Mouse (Mus musculus): ENCODE results near the gene Papln. TPM values are rescaled to one million over a fixed set of nuclear protein-coding genes. Genes with fewer than 3 reads are reported as not detected.

Papln gene
- polyA plus RNA-seq (2012; ENCODE audit: insufficient read depth, insufficient read length, low replicate concordance, missing spikeins): not detected in 2 replicates

- Histone ChIP-seq H3K27ac (ENCODE audit: insufficient read depth, low read depth, low read length) (no peak within 1 kb of the TSS), H3K4me1 (ENCODE audit: control insufficient read depth, insufficient read depth, low read length) (peaks cover 22% of the 10 kb centered on the region), H3K4me3 (ENCODE audit: insufficient read depth, low read depth, low read length) (peak within 1 kb of the TSS; percentile 35)
- no peak for TF ChIP-seq CTCF (IDR thresholded peaks at IDR 0.05; ENCODE audit: insufficient read depth, low read depth, low read length)
- TF ChIP-seq POLR2A (IDR thresholded peaks at IDR 0.05; ENCODE audit: insufficient read depth, low read depth, low read length): no peak
- 9% methylated on average over 30 of the region's 31 CpGs for WGBS
Measured at GRCm38 (mm10) chr12:83763311-83764043, at the start of gene Papln. Gene Papln, plus strand, starts transcription at chr12:83763634.

DNA sequence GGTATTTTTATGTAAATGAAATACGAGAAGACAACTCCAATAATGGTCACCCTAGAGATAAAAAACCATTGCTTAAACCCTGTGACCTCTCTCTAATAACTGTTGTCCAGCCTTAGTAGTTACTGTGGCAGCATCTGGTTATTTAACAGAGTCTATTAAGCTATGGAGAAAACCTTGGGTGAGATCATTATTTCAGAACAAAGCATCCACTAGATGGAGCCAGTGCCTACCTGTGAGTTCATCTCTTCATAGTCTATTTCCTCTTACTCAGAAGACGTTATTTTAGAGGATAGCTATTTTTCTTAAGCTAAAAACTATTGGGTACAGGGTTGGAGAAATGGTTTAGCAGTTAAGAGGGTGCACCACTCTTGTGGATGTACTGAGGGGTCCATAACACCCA lies 49.7 kb upstream of the Papln start:
- WGBS: 45% methylated on average over 2 of the region's 2 CpGs
- no peak overlapping the region for H3K27ac ChIP-seq (ENCODE audit: insufficient read depth, low read depth, low read length)
- no peak for TF ChIP-seq POLR2A (IDR thresholded peaks at IDR 0.05; ENCODE audit: insufficient read depth, low read depth, low read length)
- TF ChIP-seq CTCF (IDR thresholded peaks at IDR 0.05; ENCODE audit: insufficient read depth, low read depth, low read length): no peak
- H3K4me1 ChIP-seq (ENCODE audit: control insufficient read depth, insufficient read depth, low read length): no peaks in the 10 kb centered on the region
- no peak overlapping the region for H3K4me3 ChIP-seq (ENCODE audit: insufficient read depth, low read depth, low read length)

- Histone ChIP-seq H3K27ac (ENCODE audit: insufficient read depth, low read depth, low read length) (no peak overlapping the region), H3K4me3 (ENCODE audit: insufficient read depth, low read depth, low read length) (no peak overlapping the region), H3K4me1 (ENCODE audit: control insufficient read depth, insufficient read depth, low read length) (no peaks in the 10 kb centered on the region)
- TF ChIP-seq POLR2A (IDR thresholded peaks at IDR 0.05; ENCODE audit: insufficient read depth, low read depth, low read length): no peak
- no peak for TF ChIP-seq CTCF (IDR thresholded peaks at IDR 0.05; ENCODE audit: insufficient read depth, low read depth, low read length)
- 62% methylated on average over 15 of the region's 15 CpGs for WGBS
Measured at GRCm38 (mm10) chr12:83716416-83717184, 46.8 kb upstream of the Papln start.

DNA sequence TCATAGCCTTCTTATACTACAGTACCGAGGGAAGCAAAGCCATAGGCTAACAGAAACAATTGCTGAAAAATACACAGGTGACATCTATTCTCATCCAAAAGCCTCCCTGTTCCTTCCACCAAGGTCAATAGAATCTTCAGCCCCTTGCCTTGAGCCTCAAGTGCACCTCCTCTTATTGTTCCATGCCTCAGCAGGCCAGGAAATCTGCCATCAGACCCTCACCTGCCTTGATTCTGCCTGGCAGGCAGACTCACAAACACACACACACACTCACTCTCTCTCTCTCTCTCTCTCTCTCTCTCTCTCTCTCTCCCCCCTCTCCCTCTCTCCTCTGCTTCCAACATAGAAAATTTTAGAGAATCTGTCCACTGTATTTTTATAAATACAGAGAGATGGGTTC lies 44.0 kb upstream of the Papln start:
- Histone ChIP-seq H3K27ac (ENCODE audit: insufficient read depth, low read depth, low read length) (no peak overlapping the region), H3K4me1 (ENCODE audit: control insufficient read depth, insufficient read depth, low read length) (no peaks in the 10 kb centered on the region), H3K4me3 (ENCODE audit: insufficient read depth, low read depth, low read length) (no peak overlapping the region)
- 100% methylated on average over 1 of the region's 1 CpGs for WGBS
- TF ChIP-seq CTCF (IDR thresholded peaks at IDR 0.05; ENCODE audit: insufficient read depth, low read depth, low read length) (no peak), POLR2A (IDR thresholded peaks at IDR 0.05; ENCODE audit: insufficient read depth, low read depth, low read length) (no peak)

- Histone ChIP-seq H3K4me3 (ENCODE audit: insufficient read depth, low read depth, low read length) (no peak overlapping the region), H3K27ac (ENCODE audit: insufficient read depth, low read depth, low read length) (no peak overlapping the region), H3K4me1 (ENCODE audit: control insufficient read depth, insufficient read depth, low read length) (no peaks in the 10 kb centered on the region)
- WGBS: 75% methylated on average over 6 of the region's 6 CpGs
- TF ChIP-seq CTCF (IDR thresholded peaks at IDR 0.05; ENCODE audit: insufficient read depth, low read depth, low read length) (no peak), POLR2A (IDR thresholded peaks at IDR 0.05; ENCODE audit: insufficient read depth, low read depth, low read length) (no peak)
Measured at GRCm38 (mm10) chr12:83721281-83721680, 42.2 kb upstream of the Papln start.

DNA sequence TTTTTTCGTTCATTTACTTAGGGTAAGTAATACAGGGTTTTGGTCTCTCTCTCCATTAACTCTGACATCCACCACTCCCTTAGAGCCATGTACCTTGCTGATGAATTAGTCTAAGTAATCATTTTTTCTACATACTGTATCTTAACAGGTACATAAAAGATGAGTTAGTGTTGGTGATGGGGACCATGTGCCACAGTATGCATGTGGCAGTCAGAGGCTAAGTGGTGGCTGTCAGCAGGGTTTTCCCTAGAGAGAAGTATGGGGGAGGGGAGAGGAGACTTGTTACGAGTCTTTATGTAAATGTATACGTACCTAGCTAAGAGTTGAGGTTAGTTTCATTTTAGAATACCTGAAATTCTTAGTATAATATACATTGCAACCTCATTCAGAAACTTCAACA lies 40.4 kb upstream of the Papln start:
- 90% methylated on average over 3 of the region's 3 CpGs for WGBS
- Histone ChIP-seq H3K27ac (ENCODE audit: insufficient read depth, low read depth, low read length) (no peak overlapping the region), H3K4me3 (ENCODE audit: insufficient read depth, low read depth, low read length) (no peak overlapping the region), H3K4me1 (ENCODE audit: control insufficient read depth, insufficient read depth, low read length) (no peaks in the 10 kb centered on the region)
- TF ChIP-seq POLR2A (IDR thresholded peaks at IDR 0.05; ENCODE audit: insufficient read depth, low read depth, low read length) (no peak), CTCF (IDR thresholded peaks at IDR 0.05; ENCODE audit: insufficient read depth, low read depth, low read length) (no peak)

DNA sequence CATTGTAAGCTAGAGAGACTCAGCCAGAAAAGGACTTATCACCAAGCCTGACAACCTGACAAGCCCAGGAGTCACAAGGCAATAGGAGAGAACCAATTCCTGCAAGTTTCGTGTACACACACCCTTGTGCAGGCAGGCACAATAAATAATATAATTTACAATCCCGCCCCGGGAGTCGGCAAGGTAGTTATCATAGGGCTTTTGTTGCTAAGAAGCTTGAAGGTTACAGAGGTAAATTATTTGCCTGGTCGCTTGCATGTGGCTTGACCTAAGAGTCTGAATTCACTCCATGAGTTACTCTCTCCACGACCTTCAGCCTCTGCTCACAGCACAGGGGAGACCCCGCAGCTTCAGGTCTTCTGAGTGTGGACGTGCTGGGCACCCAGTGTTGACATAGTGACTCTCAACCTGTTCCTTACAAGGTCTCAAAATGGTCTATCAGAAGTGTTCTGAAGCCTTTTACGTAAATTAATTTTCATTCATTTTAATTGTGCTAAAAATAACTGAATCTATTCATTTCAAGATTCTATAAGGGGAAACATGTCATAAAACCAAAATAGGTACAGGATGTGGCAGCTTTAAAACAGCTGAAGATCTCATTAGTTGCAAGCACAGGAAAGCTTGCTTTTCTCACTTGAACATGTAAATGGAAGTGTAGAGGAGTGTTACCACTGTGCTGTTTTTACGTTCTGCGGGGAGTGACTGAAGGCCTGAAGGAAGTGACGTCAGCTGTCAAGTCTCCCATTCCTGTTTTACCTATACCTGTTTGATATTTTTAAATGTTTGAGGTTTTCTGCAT lies 36.7 kb upstream of the Papln start:
- no peak for TF ChIP-seq CTCF (IDR thresholded peaks at IDR 0.05; ENCODE audit: insufficient read depth, low read depth, low read length)
- no peak for TF ChIP-seq POLR2A (IDR thresholded peaks at IDR 0.05; ENCODE audit: insufficient read depth, low read depth, low read length)
- Histone ChIP-seq H3K27ac (ENCODE audit: insufficient read depth, low read depth, low read length) (no peak overlapping the region), H3K4me3 (ENCODE audit: insufficient read depth, low read depth, low read length) (no peak overlapping the region), H3K4me1 (ENCODE audit: control insufficient read depth, insufficient read depth, low read length) (no peaks in the 10 kb centered on the region)
- 86% methylated on average over 12 of the region's 12 CpGs for WGBS

DNA sequence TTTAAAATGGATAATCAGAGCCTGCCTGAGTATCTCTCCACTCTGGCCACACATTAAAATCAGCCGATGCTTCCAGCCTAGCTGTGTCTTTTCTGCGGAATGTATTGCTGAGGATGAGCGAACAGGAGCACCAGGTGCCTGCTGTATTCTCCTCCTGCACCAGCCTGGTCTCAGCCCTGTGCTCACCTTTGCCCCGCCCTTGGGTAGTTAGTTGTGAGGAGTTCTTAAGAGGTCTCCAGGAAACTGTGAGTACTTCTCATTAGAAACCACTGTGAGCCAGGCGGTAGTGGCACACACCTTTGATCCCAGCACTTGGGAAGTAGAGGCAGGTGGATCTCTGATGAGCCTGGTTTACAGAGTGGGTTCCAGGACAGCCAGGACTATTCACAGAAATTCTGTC lies 31.2 kb upstream of the Papln start:
- 96% methylated on average over 5 of the region's 5 CpGs for WGBS
- Histone ChIP-seq H3K27ac (ENCODE audit: insufficient read depth, low read depth, low read length) (no peak overlapping the region), H3K4me1 (ENCODE audit: control insufficient read depth, insufficient read depth, low read length) (no peaks in the 10 kb centered on the region), H3K4me3 (ENCODE audit: insufficient read depth, low read depth, low read length) (no peak overlapping the region)
- TF ChIP-seq POLR2A (IDR thresholded peaks at IDR 0.05; ENCODE audit: insufficient read depth, low read depth, low read length) (no peak), CTCF (IDR thresholded peaks at IDR 0.05; ENCODE audit: insufficient read depth, low read depth, low read length) (no peak)
